Mouse (Mus musculus) c-Kit-negative CD71-positive TER-119-positive erythroid progenitor cells, embryonic 14.5 days (primary cell): Measurements from ENCODE around the gene Fbxl13.

ENCODE experiments used
- DNase-seq: peaks from one replicate; pipeline ENCODE4 v3.0.0-alpha.2; 2013; ENCODE audit warnings: low read depth, low spot score

Gene Fbxl13

DNA sequence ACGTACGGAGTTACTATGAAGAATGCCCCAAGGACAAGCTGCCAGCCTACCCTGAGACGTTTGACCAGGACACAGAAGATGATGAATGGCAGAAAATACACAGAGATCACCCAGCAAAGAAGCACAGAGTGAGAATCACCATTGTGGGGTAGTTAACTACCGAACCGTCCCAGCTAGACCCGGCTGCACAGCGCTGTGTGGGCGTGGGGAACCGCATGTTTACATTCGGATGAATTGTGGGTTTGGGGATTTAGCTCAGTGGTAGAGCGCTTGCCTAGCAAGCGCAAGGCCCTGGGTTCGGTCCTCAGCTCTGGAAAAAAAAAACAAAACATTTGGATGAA is 70.3 kb downstream of the Fbxl13 start:
- no peak for DNase-seq

DNA sequence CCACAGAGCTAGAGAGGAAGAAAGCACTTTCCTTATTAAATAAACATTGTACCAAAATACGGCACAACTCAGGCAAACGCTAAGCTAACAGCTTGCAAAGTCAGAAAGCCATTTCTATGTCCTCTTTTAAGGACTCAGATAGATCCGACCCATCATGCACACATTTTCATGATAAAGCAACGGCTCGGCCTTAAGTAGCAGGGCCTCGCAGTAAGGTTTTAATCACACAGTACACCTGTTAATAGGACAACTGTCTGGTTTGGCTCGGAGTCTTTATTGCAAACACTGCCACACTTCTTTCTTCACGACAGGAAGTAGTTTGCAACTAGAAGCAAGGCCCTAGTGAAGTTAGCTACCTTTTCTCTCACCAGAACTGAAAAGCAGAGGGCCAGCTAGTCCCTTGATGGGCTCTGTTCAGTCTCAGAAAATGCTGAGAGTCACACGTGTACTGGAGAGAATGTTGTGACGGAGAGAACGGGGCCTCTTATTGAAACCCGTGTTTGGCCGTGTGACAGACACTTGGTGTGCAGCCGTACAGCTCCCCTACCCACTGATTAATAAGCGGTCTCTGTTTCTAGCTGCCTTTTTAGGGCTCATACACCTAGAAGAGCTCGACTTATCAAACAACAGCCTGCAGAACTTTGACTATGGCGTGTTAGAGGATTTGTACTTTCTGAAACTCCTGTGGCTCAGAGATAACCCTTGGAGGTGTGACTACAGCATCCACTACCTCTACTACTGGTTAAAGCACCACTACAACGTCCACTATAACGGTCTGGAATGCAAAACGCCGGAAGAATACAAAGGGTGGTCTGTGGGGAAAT is 70.8 kb downstream of the Fbxl13 start:
- DNase-seq = peak; percentile 11

DNA sequence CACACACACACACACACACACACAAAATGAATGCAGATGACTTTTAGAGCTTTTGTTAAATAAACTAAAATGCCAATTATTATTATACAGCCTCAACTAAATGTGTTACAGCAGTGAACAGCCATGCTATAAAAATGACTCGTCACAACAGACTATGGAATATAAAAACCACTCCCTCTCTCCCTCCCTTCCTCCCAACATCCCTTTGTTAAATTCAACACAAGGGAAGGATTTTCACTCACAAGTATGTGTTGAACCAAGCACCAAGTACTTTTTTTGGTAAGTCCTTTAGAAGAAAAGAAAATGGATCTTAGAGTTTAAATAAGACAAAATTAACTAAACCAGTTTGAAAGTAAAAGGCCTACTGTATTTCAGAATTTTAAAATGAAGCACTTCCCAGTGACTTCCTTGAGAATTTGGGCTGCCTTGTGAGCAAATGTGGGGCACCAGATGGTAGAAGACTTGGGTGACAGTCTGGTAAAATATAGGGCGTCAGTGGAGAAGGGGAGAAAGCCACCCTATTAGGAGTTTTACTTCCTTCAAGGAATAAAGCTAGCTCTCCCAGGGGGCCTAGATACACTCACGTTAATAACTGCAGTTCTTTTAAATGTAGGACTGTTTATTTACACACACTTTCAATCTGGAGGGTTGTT is 72.5 kb downstream of the Fbxl13 start:
- DNase-seq = no peak

DNA sequence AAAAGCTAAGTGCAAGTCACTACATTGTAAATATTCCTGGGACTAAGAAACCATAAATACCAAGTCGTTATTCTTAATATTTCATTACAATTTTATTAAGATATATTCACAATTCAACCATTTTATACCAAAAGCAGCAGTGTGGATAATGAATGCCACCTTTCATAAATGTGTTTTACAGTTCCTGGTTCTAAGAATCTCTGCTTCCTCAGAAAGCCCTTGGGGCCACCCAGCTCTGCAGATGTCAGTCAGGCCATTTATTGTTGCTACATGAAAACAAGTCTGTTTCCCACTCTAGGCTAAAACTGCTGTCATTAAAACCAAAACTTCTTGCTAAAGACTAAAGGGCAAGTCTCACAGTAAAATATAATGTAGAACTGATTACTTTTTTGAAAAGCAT is 77.7 kb downstream of the Fbxl13 start:
- no peak for DNase-seq

DNA sequence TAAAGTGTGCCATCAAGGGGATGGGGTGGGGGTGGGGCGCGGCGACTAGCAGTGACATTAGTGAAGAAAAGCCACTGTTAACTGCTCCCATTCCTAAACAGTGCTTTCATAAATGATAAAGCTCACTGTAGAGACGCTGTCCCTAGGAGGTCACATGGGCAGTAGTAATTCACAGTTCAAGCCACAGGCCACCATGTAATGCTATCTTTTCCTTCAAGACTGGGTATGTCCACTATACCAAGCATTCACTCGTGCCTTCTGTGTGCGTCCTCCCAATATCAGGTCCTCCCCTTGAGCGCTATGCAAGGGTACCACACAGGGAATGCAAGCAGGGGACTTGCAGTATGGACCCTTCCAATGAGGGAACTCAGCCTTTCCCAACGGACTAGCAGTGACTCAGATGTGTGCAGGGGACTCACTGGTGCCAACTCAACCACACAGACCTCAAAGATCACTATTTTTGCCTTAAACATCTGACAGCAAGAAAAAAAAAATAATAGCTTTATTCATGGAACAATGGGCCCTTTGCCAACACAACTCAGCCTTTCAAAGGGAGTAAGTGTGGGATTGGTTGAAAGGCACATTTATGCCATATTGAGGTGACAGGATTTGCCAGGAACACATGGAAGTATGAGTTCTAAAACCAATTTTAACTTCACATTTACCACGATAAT is 79.9 kb downstream of the Fbxl13 start:
- DNase-seq = no peak

DNA sequence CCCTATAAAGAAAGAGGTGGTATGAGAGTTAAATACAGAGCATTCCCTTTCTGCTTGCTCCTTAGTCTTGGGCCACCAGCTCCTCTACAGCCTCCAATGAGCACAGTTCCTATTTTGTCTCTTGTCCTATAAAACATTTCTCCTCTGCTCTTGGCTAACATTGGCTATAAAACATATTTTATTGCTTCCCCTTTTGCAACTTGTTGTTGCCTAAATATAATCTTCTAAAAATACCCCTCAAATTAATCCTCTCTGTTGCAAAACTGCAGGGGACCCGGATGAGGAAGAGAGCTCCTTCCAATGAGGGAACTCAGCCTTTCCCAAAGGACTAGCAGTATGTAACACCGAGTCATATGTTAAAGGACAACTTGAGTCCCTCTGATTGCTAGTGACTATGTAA is 81.5 kb downstream of the Fbxl13 start:
- DNase-seq = no peak

DNA sequence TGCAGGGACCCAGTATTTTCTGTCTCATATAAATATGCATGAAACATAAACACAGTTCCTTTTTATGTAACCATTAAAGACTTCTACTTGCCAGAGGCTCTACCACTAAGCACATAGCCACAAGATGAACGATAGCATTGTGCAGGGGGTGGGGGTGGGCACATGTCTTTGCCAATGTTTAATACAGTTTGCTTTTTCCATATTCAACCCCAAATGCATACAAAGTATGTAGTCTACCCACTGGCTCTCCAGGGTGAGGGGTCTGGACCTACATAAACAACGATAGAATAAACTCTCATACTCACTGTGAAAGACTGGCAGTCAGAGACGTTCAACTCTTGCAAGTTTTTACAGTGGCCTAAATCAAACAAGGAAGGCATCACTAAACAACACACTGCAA is 88.9 kb downstream of the Fbxl13 start:
- no peak for DNase-seq

DNA sequence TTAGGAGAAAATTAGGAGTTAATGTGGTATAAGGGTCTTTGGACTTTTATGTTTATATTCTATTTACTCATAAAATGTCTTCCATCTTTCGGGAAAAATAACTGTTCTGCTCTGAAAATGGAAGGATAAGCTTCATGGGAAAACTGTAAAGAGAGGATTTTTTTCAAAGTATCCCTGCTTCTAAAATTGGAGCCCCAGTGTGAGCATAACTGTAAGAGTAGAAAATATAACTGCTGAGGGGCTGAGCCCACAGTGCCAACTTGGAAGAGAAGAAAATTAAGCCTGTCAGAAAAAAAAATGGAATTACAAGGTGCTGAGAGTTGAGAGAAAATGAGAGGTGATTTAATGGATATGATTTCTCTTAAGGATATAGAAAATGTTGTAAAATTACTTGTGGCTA is 90.7 kb downstream of the Fbxl13 start:
- no peak for DNase-seq

DNA sequence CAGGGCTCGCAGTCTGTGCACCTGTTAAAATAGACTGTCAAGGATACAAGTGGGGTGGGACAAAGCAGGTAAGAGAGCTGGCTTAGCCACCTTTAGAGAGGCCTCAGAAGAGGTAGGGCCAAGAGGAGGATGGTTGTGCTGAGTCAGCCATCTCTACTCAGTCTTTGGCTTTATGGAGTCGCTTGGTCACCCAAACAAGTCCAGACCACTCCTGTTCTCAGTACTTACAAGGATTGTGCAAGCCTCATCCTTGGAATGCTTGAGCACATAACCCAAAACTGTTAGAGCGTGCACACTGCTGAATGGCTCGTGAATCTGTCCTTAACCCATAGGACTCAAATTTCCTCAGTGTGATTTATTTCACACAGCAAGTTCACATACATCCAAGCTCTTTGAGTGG is 91.7 kb downstream of the Fbxl13 start:
- DNase-seq = no peak

DNA sequence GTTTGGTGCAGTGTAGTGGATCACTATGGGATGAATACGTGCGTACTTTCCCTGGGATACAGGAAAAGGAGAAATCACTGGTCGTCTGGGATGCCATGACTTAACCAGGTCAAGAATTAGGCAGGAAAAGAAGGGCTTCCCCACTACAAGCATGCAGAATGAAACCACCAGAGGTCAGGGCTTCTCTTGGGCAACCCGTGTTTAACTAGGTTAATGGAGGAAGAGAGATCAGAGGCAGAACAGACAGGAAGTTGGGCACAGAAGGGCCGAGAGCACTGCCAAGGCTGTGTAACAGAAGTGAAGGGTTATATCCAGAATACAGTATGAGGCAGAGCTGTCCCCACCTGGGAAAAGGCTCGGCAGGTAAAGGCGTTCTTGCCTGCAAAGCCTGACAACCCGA is 98.4 kb downstream of the Fbxl13 start:
- no peak for DNase-seq

DNA sequence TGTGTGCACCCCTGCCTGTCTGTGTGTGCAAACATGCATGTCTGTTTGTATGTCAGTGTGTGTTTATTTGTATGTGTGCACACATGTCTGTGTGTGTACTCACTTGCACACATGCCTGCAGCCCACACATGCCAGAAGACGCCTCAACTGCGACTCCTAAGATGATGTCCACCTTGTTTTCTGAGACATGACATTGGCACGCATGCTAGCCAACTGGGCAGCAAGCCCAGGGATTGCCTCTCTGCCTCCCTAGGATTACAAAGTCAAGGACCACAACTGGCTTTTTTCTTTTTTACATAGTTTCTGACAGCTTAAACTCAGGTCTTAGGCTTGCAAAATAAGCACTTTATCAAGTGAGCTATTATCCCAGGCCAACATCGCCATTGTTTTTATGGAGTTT is 99.6 kb downstream of the Fbxl13 start:
- no peak for DNase-seq

DNA sequence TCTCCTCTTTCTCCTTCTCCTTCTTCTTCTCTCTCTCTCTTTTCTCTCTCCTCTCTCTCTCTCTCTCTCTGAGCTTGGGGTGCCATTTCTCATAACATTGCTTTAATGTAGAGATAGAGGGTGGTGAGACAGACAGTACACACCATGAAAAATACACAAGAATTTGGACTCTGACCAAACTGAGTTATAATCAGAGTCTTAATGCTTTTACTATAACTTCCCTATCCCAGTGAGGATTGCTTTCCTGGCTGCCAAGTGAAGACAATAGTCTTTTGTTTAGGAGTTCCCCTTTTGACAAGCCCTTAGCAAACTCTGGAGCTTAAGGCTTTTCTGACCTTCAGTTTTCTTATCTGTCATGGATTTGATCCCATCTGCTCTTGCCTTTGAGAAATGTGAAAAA is 100.2 kb downstream of the Fbxl13 start:
- no peak for DNase-seq

DNA sequence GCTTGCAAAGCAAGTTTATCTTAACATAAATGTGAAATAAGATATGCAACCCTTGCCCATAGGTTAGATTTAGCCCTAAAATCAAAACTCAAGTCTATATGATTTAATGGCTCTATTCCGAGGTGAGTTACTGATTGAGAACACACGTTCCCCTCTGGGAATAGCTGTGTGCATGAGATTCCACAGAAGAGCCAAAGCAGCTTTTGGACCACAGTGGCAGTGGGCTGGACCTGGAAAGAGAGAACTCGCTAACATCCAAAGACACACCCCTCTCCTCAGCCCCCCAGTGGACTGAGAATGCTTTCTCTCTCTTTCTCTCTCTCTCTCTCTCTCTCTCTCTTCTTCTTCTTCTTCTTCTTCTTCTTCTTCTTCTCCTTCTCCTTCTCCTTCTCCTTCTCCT is 100.6 kb downstream of the Fbxl13 start:
- no peak for DNase-seq

DNA sequence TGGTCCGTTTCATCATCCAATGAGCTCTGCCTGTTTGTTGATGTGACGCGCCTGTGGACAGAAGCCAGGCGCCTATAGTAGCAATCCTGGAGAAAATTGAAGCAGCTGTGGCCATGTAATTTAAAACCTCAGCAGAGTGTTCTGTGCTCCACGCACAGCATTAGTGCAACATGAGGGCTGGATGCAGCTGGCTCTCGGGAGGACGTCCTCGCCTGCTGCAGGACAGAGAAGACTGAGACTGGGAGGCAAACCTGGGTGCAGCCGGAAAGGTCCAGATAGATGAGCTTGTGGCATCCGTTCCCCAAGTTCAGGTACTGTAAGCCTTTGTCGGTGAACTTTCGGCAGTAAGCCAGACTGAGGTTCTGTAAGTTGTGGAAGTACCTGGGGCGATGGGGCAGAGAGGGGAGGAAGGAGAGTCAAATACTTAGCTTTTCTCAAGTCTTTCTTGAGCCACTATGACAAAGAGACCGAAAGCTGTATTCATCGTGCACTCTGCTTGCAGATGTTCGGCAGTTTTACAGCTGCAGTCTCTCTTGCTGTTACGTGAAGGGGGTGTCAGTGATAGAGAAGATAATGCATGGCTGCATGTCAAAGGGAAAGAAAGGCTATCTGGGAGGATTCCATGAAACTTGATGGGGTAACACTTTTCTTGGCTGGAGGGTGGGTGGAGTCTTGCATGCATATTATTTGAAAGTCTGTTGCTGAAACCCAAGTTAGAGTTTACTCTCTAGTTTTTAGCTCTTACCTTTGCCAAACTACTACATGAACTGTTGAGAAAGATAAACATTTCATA is 101.8 kb downstream of the Fbxl13 start, which contains the start of gene Lrrc17:
Lrrc17 (plus strand) TSS at position 151 of the 793 bp plus-strand sequence.
- DNase-seq = no peak

DNA sequence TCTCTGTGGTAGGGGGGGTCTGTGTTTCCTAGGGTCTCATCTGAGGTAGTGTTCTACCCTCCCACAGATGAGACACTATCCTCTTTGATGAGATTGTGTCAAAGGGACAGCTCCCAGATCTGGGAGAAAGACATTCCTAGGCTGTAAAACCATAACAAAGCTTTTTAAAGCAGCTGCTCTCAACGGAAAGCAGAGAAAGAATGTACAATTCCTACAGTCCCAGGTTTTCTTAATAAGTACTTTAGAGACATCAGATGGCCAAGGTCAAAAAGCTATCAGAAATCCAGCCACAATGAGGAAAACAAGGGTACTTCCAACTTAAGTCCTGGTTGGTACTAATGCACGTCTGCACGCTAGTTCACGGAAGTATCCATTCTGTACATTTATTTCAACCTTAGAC is 103.2 kb downstream of the Fbxl13 start:
- DNase-seq = no peak

DNA sequence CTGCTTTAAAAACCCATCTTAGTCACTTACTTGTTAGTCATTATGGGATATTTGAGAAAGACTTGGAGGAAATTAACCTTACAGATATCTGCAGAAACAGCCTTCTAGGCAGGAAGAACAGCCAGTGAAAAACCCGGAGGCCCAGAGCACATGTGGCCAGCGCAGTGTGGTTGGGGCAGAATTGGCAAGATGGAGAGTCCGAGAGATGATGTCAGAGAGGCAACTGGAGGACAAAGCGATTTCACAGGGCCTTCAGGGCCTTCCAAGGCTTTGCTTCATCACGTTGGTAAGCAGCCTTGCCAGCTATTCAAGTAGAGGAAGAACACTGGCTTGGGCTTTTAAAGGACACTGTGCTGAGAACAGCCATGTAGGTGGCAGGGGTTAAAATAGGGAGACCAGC is 112.5 kb downstream of the Fbxl13 start:
- no peak for DNase-seq

DNA sequence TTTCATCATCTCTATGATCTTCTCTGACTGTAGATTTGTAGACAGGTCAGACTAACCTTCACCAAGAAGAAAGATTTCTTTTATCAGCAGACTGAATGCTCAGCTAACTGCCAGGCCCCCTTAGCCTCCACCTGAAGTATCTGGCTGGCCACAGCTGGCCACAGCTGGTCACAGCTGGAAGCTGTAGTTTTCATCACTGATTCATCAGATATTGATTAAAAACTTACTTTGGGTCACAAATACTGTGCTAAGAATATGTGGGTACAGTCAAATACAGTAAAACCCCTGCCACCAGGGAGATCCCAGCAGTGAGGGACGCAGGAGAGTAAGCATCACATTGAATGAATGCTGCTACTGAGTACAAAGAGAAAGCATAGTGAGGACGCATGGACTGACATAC is 113.3 kb downstream of the Fbxl13 start:
- DNase-seq = no peak

DNA sequence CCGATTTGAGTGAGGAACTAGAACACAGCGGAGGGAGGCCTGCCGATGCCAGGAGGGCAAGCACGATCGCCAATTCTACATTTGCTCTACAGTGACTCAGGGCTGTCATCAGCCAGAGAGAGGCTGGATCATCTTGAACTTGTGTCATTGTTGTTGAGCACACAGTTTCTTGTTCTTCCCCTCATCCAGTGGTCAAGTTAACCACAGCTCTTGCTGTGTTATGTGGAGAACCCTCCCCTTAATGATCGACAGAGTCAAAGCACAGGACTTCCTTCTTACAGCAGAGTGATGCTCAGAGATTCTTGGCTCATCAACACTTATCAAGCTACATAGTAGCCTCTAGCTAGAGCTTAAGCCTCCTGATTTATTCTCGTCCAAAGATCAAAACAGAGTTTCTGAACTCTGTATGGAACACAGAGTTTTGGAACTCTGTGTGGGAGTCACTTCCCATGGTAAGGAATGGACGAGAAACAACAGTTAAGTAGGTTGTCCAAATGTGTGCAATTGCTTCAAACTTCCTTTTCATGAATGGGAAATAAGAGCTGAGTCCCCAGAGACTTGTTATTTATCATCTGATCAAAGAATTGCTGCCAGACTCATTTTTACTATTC is 116.2 kb downstream of the Fbxl13 start:
- no peak for DNase-seq

DNA sequence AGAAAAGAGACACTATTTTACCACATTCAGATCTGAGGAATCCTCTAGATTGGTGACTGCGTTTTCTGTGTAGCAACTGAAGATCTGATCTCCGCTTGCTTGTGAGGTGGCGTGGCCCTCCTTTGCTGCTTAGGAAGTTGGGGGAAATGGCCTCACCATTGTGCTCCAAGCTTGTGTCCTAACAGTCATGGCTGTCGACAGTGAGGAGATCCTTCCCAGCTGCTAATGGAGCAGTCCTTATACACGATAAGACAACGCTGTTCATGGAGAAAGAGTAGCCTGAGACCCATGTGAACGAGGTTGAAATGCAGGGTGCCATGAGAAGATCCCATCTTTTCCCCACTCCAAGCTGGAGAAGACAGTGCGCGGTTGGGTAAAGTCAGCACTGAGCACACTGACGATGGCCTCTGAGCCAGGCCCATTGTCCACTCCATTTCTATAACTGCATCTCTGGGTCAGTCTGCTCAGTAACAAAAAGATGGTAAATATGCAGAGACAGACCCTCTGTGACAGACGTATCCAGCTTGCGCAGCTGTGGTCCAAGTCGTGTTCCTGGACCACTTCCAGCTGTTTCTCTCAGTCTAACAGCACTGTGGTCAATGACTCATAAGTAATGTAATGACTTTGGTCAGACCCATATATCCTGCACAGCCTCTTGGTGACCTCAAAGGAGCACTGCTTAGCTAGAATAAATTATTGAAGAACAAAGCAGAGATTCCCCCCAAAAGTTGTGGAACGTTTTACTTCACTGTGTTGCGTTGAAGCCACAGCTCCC is 117.2 kb downstream of the Fbxl13 start:
- DNase-seq = no peak

DNA sequence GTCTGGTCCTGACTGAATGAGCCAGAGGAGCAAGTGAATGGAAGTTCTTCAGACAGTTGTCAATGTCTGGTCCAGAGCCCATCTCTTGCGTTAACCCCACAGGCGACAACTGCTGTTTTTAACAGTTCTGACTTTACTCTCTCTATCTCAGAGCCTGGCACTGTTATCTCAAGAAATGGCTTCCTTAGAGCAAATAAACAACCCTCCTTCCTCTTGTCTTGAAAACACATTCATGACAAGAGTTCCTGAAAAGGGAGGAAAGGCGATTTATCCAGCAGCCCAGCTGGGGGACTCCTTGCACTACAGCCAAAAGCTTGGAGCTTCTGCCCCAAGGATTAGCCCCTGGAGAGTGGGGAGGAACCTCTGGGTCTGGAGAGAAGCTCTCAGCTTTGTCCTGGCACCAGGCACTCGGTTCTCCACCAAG is 117.9 kb downstream of the Fbxl13 start:
- DNase-seq = no peak
